Mouse (Mus musculus) olfactory bulb, adult 2 months (tissue): ENCODE data around the gene Plcb4.

Experiments used
- CTCF ChIP-seq: fragments of 200-500 bp; IDR thresholded peaks from 2 replicates; pipeline ENCODE4 v1.5.1; 2012; ENCODE audit warnings: low read depth, mild to moderate bottlenecking, low read length, moderate library complexity; ENCODE audit not compliant: insufficient read depth
- POLR2A ChIP-seq: fragments of 200-500 bp; IDR thresholded peaks from 2 replicates; pipeline ENCODE4 v1.6.1; 2012; ENCODE audit warnings: mild to moderate bottlenecking, low read depth, low read length, moderate library complexity; ENCODE audit not compliant: insufficient read depth

GRCm38 (mm10) chr2:135820691-135821090 is 161.9 kb downstream of the Plcb4 start:
- TF ChIP-seq POLR2A (no peak), CTCF (no peak)
